Mouse (Mus musculus) kidney, postnatal 10 days (tissue): ENCODE results near the gene Heatr9.

Experiments used
- DNase-seq: peaks from one replicate; pipeline ENCODE4 v3.0.0; 2021; ENCODE audit warnings: mixed read lengths

Gene Heatr9

GRCm38 (mm10) chr11:83529024-83529423 lies 7.0 kb upstream of the Heatr9 start:
- DNase-seq: no peak

- DNase-seq: no peak
Measured at GRCm38 (mm10) chr11:83518371-83518770, 3.6 kb downstream of the Heatr9 start.

GRCm38 (mm10) chr11:83517153-83517552 lies 4.8 kb downstream of the Heatr9 start:
- no peak for DNase-seq

- no peak for DNase-seq
Measured at GRCm38 (mm10) chr11:83509521-83509920, 12.5 kb downstream of the Heatr9 start.

- no peak for DNase-seq
Measured at GRCm38 (mm10) chr11:83504308-83504707, 17.7 kb downstream of the Heatr9 start.

GRCm38 (mm10) chr11:83495571-83495970 lies 26.4 kb downstream of the Heatr9 start:
- DNase-seq: no peak

- no peak for DNase-seq
Measured at GRCm38 (mm10) chr11:83491488-83491887, 30.5 kb downstream of the Heatr9 start.

GRCm38 (mm10) chr11:83473235-83474016 lies 48.5 kb downstream of the Heatr9 start:
- peak; percentile 46 for DNase-seq

- peak; percentile 99 for DNase-seq
Measured at GRCm38 (mm10) chr11:83472324-83473234, 49.4 kb downstream of the Heatr9 start, which contains the start of gene Taf15. Gene Taf15 (plus strand): TSS chr11:83473086.

GRCm38 (mm10) chr11:83471766-83472165 lies 50.2 kb downstream of the Heatr9 start:
- no peak for DNase-seq

GRCm38 (mm10) chr11:83468765-83469164 lies 53.2 kb downstream of the Heatr9 start:
- DNase-seq: no peak

GRCm38 (mm10) chr11:83467120-83467652 lies 54.8 kb downstream of the Heatr9 start:
- peak; percentile 89 for DNase-seq

- DNase-seq: peak; percentile 56
Measured at GRCm38 (mm10) chr11:83465976-83466375, 56.0 kb downstream of the Heatr9 start.

- peak; percentile 82 for DNase-seq
Measured at GRCm38 (mm10) chr11:83462711-83463244, 59.2 kb downstream of the Heatr9 start, which contains the start of gene Mmp28. Gene Mmp28 (minus strand): TSS chr11:83463071.
